Mouse (Mus musculus) midbrain, embryonic 15.5 days (tissue): Measurements from ENCODE around the gene Tns1. TPM values are rescaled to one million over a fixed set of nuclear protein-coding genes. Genes with fewer than 3 reads are reported as not detected.

ENCODE experiments used
- ATAC-seq: fragments of 200-750 bp; cut with Nextera tagmentation; replicated peaks from 2 replicates; pipeline ENCODE4 v1.8.0; 2017; ENCODE audit warnings: moderate TSS enrichment
- H3K27ac ChIP-seq: fragments of 300-500 bp; sonication (generic); 2 replicates; pipeline ENCODE4 v1.5.1; 2015; ENCODE audit warnings: mild to moderate bottlenecking, inconsistent platforms
- H3K27me3 ChIP-seq: fragments of 300-500 bp; sonication (generic); replicated peaks from 2 replicates; pipeline ENCODE4 v1.6.1; 2015; ENCODE audit warnings: inconsistent platforms
- H3K36me3 ChIP-seq: fragments of 300-500 bp; sonication (generic); replicated peaks from 2 replicates; pipeline ENCODE4 v1.6.1; 2015; ENCODE audit warnings: inconsistent platforms
- H3K4me1 ChIP-seq: fragments of 300-500 bp; sonication (generic); 2 replicates; pipeline ENCODE4 v1.6.1; 2015; ENCODE audit warnings: inconsistent platforms
- H3K4me2 ChIP-seq: fragments of 300-500 bp; sonication (generic); 2 replicates; pipeline ENCODE4 v1.6.1; 2015; ENCODE audit warnings: inconsistent platforms, mild to moderate bottlenecking, moderate library complexity
- H3K4me3 ChIP-seq: fragments of 300-500 bp; sonication (generic); 2 replicates; pipeline ENCODE4 v1.5.1; 2015; ENCODE audit warnings: mild to moderate bottlenecking, inconsistent platforms
- H3K9ac ChIP-seq: fragments of 300-500 bp; sonication (generic); 2 replicates; pipeline ENCODE4 v1.6.1; 2015; ENCODE audit warnings: mild to moderate bottlenecking, inconsistent platforms
- H3K9me3 ChIP-seq: fragments of 300-500 bp; sonication (generic); 2 replicates; pipeline ENCODE4 v1.6.1; 2016; ENCODE audit warnings: inconsistent platforms
- WGBS: fragments of 180-500 bp; shearing (Covaris S2); methylation state at CpG from one replicate; pipeline ENCODE4 v1.1.7; 2015; ENCODE audit warnings: mixed read lengths; 5-methylcytosine and 5-hydroxymethylcytosine counted together
- polyA plus RNA-seq: library from polyadenylated mRNA; unstranded; fragments of >200 nt; fragmentation: Nextera tagmentation; extraction: Ambion mirVana; gene quantifications from 2 replicates; pipeline ENCODE4 v1.2.1, GENCODE M21; 2015

Gene Tns1
- polyA plus RNA-seq, 1 experiment from 2014 or later = 15.2 TPM

DNA sequence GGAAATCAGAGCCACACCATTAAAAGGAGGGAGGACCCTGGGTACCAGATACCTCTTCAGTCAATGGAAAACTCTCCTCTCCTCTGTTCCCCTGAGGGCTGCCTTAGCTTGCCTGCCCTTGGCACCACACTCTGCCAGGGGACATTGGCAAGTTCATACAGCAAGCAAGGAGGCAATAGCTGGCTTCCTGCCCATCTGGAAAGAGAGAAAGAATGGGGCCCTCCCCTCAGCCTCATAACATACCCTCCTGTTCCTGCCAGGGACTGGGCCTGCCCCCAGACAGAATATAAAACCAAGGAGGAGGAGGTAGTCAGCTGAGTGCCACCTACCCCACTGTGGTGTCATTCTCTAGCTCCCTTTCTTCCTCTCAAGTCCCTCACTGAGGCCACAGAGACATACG is 5.1 kb downstream of the Tns1 start:
- no peak overlapping the region for H3K27ac ChIP-seq
- no peak for ATAC-seq
- no peak overlapping the region for H3K4me3 ChIP-seq
- H3K9me3 ChIP-seq = no peaks in the 10 kb centered on the region
- 70% methylated on average over 1 of the region's 1 CpGs for WGBS
- H3K27me3 ChIP-seq = peaks cover 17% of the 10 kb centered on the region
- no peak overlapping the region for H3K9ac ChIP-seq
- H3K36me3 ChIP-seq = no peaks in the 10 kb centered on the region
- peaks cover 9% of the 10 kb centered on the region for H3K4me1 ChIP-seq
- H3K4me2 ChIP-seq = no peak overlapping the region

DNA sequence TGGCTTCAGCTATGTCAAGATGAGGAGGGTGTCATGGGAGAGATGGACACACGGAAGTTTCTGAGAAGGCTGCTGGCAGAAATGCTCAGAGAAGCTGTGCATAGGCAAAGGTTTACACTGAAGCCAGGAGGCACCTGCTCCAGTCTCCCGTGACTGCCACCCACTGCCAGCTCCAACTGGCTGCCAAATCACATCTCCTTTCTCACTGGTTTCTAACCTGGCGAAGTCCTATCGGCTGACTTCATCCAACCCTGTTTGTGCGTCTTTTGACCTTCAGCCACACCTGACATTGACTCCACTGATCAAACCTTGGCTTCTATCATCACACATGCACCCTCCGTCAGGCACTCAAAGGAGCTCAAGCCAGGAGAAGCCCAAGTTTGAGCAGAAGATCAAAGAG is 6.4 kb downstream of the Tns1 start:
- peaks cover 7% of the 10 kb centered on the region for H3K4me1 ChIP-seq
- WGBS = 90% methylated on average over 6 of the region's 6 CpGs
- no peak overlapping the region for H3K9ac ChIP-seq
- H3K4me2 ChIP-seq = no peak overlapping the region
- H3K27me3 ChIP-seq = peaks cover 5% of the 10 kb centered on the region
- H3K36me3 ChIP-seq = no peaks in the 10 kb centered on the region
- H3K9me3 ChIP-seq = no peaks in the 10 kb centered on the region
- H3K27ac ChIP-seq = no peak overlapping the region
- no peak for ATAC-seq
- H3K4me3 ChIP-seq = no peak overlapping the region

DNA sequence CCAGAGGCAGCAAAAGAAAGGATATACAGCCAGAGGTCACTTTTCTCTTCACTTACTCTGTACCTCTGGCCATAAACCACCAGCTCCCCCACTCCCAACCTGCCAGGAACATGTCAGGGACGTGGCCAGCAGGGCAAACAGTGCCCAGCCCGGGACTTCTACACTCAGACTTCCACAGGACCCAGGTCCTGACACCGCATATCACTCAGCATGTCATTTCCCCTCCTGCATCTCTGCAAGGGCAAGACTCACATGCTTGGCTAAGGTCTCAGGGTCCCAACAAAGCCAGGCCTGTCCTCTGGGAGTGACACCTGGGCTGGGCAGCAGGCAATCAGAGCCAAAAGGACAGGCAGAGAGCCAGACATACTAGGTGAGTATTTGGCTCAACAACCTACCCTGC is 11.2 kb downstream of the Tns1 start:
- no peak overlapping the region for H3K9ac ChIP-seq
- no peaks in the 10 kb centered on the region for H3K9me3 ChIP-seq
- no peaks in the 10 kb centered on the region for H3K36me3 ChIP-seq
- no peak overlapping the region for H3K27ac ChIP-seq
- ATAC-seq = no peak
- 67% methylated on average over 3 of the region's 3 CpGs for WGBS
- H3K4me3 ChIP-seq = no peak overlapping the region
- no peaks in the 10 kb centered on the region for H3K27me3 ChIP-seq
- H3K4me1 ChIP-seq = peaks cover 17% of the 10 kb centered on the region
- H3K4me2 ChIP-seq = no peak overlapping the region

DNA sequence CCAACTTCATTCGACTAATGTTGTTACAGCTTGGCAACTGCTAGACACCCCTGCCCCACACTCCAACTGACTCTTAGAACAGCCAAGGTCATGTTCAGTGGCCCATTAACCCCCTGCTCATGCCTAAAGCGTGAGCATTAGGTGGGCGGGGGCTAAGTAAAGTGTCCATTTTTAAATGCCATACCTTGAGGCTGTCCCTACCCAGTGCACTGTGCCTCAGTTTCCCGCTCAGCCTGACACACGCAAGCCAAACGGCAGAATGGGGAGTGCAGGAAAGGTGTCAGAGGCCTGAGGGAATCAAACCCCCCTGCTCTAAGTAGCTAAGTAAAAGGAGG is 12.6 kb downstream of the Tns1 start:
- H3K9me3 ChIP-seq = no peaks in the 10 kb centered on the region
- H3K4me3 ChIP-seq = no peak overlapping the region
- H3K9ac ChIP-seq = no peak overlapping the region
- no peak; the same call in 1 of the 2 replicates for ATAC-seq
- H3K4me2 ChIP-seq = no peak overlapping the region
- H3K36me3 ChIP-seq = no peaks in the 10 kb centered on the region
- 16% methylated on average over 6 of the region's 6 CpGs for WGBS
- peaks cover 17% of the 10 kb centered on the region for H3K4me1 ChIP-seq
- H3K27me3 ChIP-seq = no peaks in the 10 kb centered on the region
- peak overlapping the region; percentile 26; the same call in 1 of the 2 replicates for H3K27ac ChIP-seq

DNA sequence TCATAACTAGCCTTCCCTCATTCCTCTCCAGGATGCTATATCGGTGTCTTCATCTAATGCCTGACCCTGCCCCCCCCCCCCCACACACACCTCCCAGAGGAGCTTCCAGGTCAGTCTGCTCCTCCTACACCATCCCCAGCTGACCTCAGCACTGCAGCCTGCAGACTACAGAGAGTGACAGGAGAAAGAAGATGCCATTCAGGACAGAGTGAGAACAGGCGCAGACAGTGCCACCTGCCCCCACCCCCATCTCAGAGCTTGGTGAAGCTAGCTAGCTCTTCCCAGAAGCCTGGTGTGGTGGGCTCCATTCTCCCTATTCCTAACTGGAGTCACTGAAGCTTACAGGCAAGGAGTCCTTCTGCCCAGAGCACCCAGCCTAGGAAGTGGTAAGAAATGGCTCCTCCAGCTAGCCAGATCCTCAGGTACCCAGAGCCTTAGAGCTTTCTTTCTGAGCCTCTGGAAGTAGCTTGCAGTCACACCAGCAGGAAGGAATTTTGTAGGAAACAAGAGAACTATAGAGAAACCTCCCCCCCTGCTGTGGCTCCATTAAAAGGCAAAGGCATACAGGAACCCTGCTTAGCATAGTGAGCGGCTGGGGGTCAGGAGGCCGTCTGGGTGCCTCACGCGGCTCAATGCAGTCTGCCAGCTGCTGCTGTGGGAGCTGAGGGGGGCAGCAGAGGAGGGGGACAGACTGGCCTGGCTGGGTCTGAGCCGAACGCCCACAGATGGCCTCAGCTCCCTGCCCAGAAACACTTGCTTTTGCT is 13.1 kb downstream of the Tns1 start:
- H3K27me3 ChIP-seq = no peaks in the 10 kb centered on the region
- peak; percentile 79 for ATAC-seq
- peak overlapping the region; percentile 40 for H3K27ac ChIP-seq
- peaks cover 17% of the 10 kb centered on the region for H3K4me1 ChIP-seq
- no peak overlapping the region for H3K4me3 ChIP-seq
- H3K36me3 ChIP-seq = no peaks in the 10 kb centered on the region
- 8% methylated on average over 8 of the region's 8 CpGs for WGBS
- H3K4me2 ChIP-seq = no peak overlapping the region
- no peaks in the 10 kb centered on the region for H3K9me3 ChIP-seq
- H3K9ac ChIP-seq = no peak overlapping the region

DNA sequence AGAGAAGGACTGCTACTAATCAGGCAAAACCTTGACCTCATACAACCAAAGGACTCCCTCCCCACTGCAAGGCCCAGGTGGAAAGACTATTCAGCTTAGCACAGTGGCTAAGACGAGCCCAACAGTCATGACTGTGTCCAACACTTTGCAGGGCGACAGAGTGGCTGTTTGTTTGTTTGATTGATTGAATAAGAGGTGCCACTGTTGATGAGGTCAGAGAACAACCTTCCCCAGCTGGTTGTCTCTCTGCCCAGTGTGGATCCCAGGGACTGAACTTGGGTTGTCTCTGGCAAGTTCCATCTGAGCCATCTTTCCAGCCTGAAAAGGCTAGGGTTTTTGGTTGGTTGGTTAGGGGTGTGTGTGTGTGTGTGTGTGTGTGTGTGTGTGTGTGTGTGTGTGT is 14.6 kb downstream of the Tns1 start:
- no peak overlapping the region for H3K27ac ChIP-seq
- no peaks in the 10 kb centered on the region for H3K36me3 ChIP-seq
- H3K9ac ChIP-seq = no peak overlapping the region
- no peaks in the 10 kb centered on the region for H3K27me3 ChIP-seq
- no peak for ATAC-seq
- peaks cover 18% of the 10 kb centered on the region for H3K4me1 ChIP-seq
- H3K4me2 ChIP-seq = no peak overlapping the region
- H3K4me3 ChIP-seq = no peak overlapping the region
- WGBS = 56% methylated on average over 2 of the region's 2 CpGs
- H3K9me3 ChIP-seq = no peaks in the 10 kb centered on the region

DNA sequence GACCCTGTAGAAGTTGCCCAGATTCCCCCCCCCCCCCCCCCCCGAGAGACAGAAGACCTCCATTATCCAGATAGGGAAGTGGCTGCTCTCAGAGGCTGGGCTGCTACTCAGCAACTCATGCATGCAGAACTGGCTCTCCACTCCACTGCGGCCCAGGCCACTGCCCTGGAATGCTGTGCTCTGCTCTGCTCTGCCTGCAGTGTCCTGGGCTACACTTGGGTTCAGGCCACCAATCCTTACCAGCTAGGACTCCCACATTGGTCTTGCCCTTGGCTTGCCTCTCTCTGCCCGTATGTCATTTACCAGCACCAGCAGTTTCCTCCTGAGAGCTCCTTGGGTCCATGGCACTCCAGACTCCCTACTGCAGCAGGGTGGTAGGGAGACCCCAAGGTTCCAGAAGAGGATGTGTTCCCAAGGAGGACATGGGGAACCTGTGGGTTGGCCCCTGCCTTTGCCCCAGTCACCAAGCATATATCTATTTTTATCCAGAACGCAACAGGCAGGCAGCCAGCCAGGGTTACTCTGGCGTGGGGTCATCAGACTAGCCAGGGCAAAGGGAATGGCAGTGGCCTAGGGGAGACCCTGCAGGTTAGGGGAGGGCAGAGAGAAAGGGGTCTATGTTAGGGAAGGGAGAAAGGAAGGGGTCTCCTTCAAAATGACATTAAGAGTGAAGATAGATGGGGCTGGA is 16.2 kb downstream of the Tns1 start:
- 68% methylated on average over 5 of the region's 5 CpGs for WGBS
- ATAC-seq = no peak

DNA sequence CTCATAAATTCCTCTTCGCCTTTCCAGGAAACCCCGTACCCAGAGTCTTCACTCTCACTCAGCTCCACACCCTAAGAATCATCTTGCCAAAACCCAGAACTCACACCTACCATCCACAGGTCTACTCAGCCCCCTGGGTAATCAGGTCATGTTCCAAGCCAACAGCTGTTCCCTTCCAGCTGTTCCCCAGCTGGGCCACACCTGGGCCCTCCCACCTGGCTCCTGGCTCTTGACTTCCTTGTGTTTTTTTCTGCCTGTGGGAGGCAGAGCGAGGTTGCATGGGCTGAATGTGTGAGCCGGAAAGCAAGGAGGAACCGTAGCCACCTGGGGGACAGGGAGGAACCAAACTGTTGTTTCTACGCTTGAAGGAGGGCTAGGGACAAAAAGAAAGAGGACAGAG is 18.0 kb downstream of the Tns1 start:
- ATAC-seq = no peak
- Histone ChIP-seq H3K4me2 (no peak overlapping the region), H3K4me3 (no peak overlapping the region), H3K27ac (no peak overlapping the region), H3K27me3 (no peaks in the 10 kb centered on the region), H3K36me3 (no peaks in the 10 kb centered on the region), H3K4me1 (peaks cover 20% of the 10 kb centered on the region), H3K9me3 (no peaks in the 10 kb centered on the region), H3K9ac (no peak overlapping the region)
- 71% methylated on average over 6 of the region's 6 CpGs for WGBS

More for the DNA sequence above, 16.2 kb downstream of the Tns1 start:
- Histone ChIP-seq H3K9ac (no peak overlapping the region), H3K27ac (no peak overlapping the region), H3K36me3 (no peaks in the 10 kb centered on the region), H3K9me3 (no peaks in the 10 kb centered on the region), H3K4me1 (peaks cover 30% of the 10 kb centered on the region), H3K4me3 (no peak overlapping the region), H3K4me2 (no peak overlapping the region), H3K27me3 (no peaks in the 10 kb centered on the region)

DNA sequence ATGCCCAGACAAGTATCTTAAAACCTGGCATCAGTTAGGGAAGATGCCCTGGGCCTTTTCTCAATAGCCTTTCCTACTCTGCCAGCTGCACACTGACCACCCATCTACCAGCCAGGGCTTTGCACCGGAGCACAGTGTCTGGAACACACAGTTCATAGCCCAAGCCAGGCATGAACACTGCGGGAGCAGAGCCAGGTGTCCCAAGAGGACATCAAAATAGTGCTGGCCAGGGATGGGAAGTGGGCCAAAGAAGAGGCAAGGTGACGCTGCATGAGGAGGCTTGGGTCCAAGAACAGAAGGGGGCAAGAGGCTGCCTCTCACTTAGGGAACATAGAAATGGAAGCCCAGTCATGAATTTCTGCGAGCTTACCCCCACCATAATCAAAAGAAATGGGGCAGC is 18.6 kb downstream of the Tns1 start:
- no peak overlapping the region for H3K4me2 ChIP-seq
- no peaks in the 10 kb centered on the region for H3K27me3 ChIP-seq
- no peak for ATAC-seq
- no peaks in the 10 kb centered on the region for H3K36me3 ChIP-seq
- H3K4me3 ChIP-seq = no peak overlapping the region
- H3K9me3 ChIP-seq = no peaks in the 10 kb centered on the region
- H3K9ac ChIP-seq = no peak overlapping the region
- no peak overlapping the region for H3K27ac ChIP-seq
- WGBS = 82% methylated on average over 4 of the region's 4 CpGs
- peaks cover 15% of the 10 kb centered on the region for H3K4me1 ChIP-seq

DNA sequence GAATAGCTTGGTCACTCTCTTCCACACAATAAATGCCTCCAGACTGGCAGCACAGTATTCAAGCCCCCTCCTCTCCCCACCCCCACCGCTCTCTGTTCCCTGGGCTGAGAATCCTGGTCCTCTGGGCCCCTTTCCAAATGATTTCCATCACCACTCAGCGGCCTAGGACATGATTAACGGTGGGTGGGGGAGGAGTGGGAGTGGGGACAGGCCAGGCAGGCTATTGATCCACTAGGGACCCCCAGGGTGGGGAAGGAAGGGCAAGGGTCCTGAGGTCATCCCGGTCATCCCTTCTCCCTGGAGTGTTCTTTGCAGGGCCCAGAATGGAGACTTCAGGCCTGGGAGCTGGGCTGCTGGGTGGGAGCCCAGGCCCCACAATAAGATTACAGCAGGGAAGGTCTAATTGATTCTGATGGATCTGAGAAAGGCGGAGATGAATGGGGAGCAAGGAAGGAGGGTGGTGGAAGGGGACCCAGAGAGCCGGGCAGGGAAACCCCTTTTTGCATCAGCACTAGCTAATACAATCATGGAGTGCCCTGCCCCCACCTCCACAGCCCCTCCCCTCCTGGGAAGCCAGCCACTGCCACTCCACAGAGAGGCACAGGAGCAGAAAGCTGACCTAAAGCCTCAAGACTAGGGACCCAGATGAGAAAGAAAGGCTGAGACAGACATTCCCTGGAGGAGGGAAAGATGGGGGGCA is 20.4 kb downstream of the Tns1 start:
- peak overlapping the region; percentile 77 for H3K27ac ChIP-seq
- no peaks in the 10 kb centered on the region for H3K36me3 ChIP-seq
- 6% methylated on average over 6 of the region's 6 CpGs for WGBS
- H3K27me3 ChIP-seq = no peaks in the 10 kb centered on the region
- ATAC-seq = peak; percentile 68
- H3K4me1 ChIP-seq = peaks cover 23% of the 10 kb centered on the region
- no peak overlapping the region for H3K4me2 ChIP-seq
- H3K9me3 ChIP-seq = no peaks in the 10 kb centered on the region
- no peak overlapping the region for H3K4me3 ChIP-seq
- H3K9ac ChIP-seq = no peak overlapping the region

DNA sequence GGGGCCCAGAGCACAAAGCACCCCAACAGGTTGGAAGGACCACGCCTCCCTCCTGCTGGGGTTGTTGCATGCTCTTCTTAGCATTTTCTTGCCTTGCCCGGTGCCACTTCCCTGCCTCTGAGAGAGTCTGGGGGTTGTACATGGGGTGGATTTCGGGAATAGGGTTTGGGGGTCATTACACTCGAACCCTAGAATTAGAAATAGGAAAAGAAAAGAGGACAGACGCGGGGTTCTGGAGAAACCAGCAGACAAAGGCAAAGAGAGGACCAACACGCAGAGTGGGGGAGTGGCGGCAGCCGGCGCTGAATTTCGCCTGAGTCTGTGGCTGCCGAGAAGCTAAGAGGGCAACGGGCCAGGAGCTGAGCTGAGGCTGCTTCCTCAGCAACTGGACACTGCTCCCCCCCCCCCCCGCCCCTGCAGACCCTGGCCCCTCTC is 25.2 kb downstream of the Tns1 start:
- Histone ChIP-seq H3K4me1 (peaks cover 36% of the 10 kb centered on the region), H3K9ac (peak overlapping the region; percentile 59), H3K4me3 (peak overlapping the region; percentile 64), H3K36me3 (no peaks in the 10 kb centered on the region), H3K9me3 (no peaks in the 10 kb centered on the region), H3K27me3 (peaks cover 9% of the 10 kb centered on the region; the same call in 1 of the 2 replicates), H3K4me2 (peak overlapping the region; percentile 97), H3K27ac (peak overlapping the region; percentile 70)
- WGBS = 2% methylated on average over 13 of the region's 14 CpGs
- peak; percentile 38 for ATAC-seq
